Mouse (Mus musculus): ENCODE results near the gene Cul4b. TPM values are rescaled to one million over a fixed set of nuclear protein-coding genes. Genes with fewer than 3 reads are reported as not detected.

Gene Cul4b
- polyA plus RNA-seq (2014; fragmentation: Illumina TruSeq; extraction: RNeasy Lipid Tissue Mini Kit (QIAGEN cat#74804); ENCODE audit: low read depth, low replicate concordance), result 115 TPM

GRCm38 (mm10) chrX:38576078-38576477 is at the start of gene Cul4b:
Gene Cul4b, minus strand, starts transcription at chrX:38576196.

GRCm38 (mm10) chrX:38600177-38600994 is 24.4 kb upstream of the Cul4b start, which contains the start of gene Mcts1:
Gene Mcts1, plus strand, starts transcription at chrX:38600578.

Other genes starting within 250 kb of the Cul4b start
- 2,030 TPM for gene Lamp2, start 119.7 kb downstream of the Cul4b start, polyA plus RNA-seq (2014; fragmentation: Illumina TruSeq; extraction: RNeasy Lipid Tissue Mini Kit (QIAGEN cat#74804); ENCODE audit: low read depth, low replicate concordance)
- gene Mcts1, start 24.4 kb upstream of the Cul4b start, polyA plus RNA-seq (2014; fragmentation: Illumina TruSeq; extraction: RNeasy Lipid Tissue Mini Kit (QIAGEN cat#74804); ENCODE audit: low read depth, low replicate concordance), result 169 TPM
- 168 TPM for gene C1galt1c1, start 58.9 kb upstream of the Cul4b start, polyA plus RNA-seq (2014; fragmentation: Illumina TruSeq; extraction: RNeasy Lipid Tissue Mini Kit (QIAGEN cat#74804); ENCODE audit: low read depth, low replicate concordance)
- gene 6030498E09Rik, start 196.5 kb upstream of the Cul4b start, polyA plus RNA-seq (2014; fragmentation: Illumina TruSeq; extraction: RNeasy Lipid Tissue Mini Kit (QIAGEN cat#74804); ENCODE audit: low read depth, low replicate concordance), result not detected

All from kidney, adult 10 weeks (tissue).